Mouse (Mus musculus): ENCODE results near the gene Olfr354. TPM values are rescaled to one million over a fixed set of nuclear protein-coding genes. Genes with fewer than 3 reads are reported as not detected.

The Olfr354 gene
- not detected for total RNA-seq (2022)

DNA sequence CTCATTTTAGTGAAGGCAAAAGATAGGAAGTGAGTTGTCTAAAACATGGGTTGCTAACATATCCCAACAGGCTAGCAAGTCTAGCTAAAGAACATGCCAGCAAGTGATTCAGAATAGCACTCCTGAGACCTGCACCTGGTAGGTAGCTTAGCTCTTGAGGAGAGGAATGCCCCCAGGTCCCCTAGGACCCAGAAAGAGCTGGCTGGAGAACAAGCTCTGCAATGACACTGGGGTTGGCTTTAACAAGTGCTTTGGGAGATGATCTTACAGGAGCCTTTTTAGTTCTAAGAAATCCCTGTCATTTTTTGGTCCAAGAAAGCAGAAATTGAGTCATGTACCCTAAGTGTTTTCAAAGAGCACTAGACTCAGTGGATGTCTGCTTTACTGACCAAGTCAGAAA, at the start of gene Olfr354:
TSS of gene Olfr354 (plus strand) at position 301 of the 400 bp plus-strand sequence.
- DNase-seq (ENCODE audit: low spot score in 2 of 2): no peak

- DNase-seq (ENCODE audit: low spot score in 2 of 2): no peak
Measured at GRCm38 (mm10) chr2:36862560-36862959, 42.9 kb upstream of the Olfr354 start, which contains the start of gene Olfr351. Gene Olfr351 (minus strand): TSS chr2:36862660.

GRCm38 (mm10) chr2:36868160-36868559, 37.3 kb upstream of the Olfr354 start, which contains the start of gene Olfr352:
Gene Olfr352 (plus strand): TSS chr2:36868460.
- no peak for DNase-seq (ENCODE audit: low spot score in 2 of 2)

GRCm38 (mm10) chr2:36892836-36893235, 12.6 kb upstream of the Olfr354 start, which contains the start of gene Olfr353:
Gene Olfr353 (minus strand): TSS chr2:36892936.
- no peak for DNase-seq (ENCODE audit: low spot score in 2 of 2)

GRCm38 (mm10) chr2:36897114-36897513, 8.4 kb upstream of the Olfr354 start:
- no peak for DNase-seq (ENCODE audit: low spot score in 2 of 2)

DNA sequence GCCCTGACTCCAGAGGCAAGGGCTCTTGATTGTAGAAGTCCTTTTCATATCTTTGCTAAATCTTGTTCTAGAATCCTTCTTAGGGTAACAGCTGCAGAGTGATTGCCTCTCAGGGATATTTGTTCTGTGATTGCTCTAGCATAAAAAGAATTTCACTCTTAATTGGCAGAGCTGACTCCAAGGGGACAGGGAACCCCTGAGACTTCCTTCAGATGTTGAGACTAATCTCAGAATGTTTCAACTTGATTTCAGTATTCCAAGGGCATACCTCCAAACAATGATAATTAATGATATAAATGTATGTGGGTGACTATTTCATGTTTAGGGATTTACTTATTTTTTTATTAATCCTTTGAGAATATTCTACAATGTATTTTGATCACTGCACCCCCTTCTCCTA, 23.3 kb downstream of the Olfr354 start, which contains the start of gene Olfr355:
TSS of gene Olfr355 (minus strand) at position 101 of the 400 bp plus-strand sequence.
- no peak for DNase-seq (ENCODE audit: low spot score in 2 of 2)

DNA sequence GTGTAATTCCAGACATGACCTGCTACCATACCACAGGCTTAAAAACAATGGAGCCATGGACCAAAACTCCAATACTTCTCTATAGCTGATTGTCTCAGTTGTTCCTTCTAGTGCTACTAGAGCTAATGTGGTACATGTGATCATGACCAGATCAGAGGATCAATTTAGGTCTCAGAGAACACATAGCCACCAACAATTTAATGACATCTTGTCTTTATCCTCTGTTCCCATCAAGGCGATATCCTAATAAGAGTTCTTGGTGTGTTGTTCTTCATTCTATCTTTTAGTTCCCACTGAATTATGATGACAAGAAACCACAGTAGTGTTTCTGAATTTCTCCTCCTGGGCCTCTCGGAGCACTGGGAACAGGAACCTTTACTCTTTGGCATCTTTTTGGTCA, 31.3 kb downstream of the Olfr354 start, which contains the start of gene Olfr356:
TSS of gene Olfr356 (plus strand) at position 301 of the 400 bp plus-strand sequence.
- DNase-seq (ENCODE audit: low spot score in 2 of 2): no peak

Other genes with a start within 250 kb of the Olfr354 start
- gene Olfr346, start 219.9 kb upstream of the Olfr354 start, total RNA-seq (2022): not detected
- gene Olfr347, start 173.8 kb upstream of the Olfr354 start, total RNA-seq (2022): not detected
- gene Olfr348, start 121.4 kb upstream of the Olfr354 start, total RNA-seq (2022): not detected
- gene Olfr50, start 115.1 kb upstream of the Olfr354 start, total RNA-seq (2022): not detected
- not detected for gene Olfr3, start 88.6 kb upstream of the Olfr354 start, total RNA-seq (2022)
- not detected for gene Olfr350, start 59.4 kb upstream of the Olfr354 start, total RNA-seq (2022)
- not detected for gene Olfr351, start 43.0 kb upstream of the Olfr354 start, total RNA-seq (2022)
- gene Olfr352, start 37.2 kb upstream of the Olfr354 start, total RNA-seq (2022): not detected
- not detected for gene Olfr353, start 12.7 kb upstream of the Olfr354 start, total RNA-seq (2022)
- gene Olfr355, start 23.2 kb downstream of the Olfr354 start, total RNA-seq (2022): not detected
- gene Olfr356, start 31.4 kb downstream of the Olfr354 start, total RNA-seq (2022): not detected
- gene Olfr357, start 88.1 kb downstream of the Olfr354 start, total RNA-seq (2022): not detected
- gene Olfr358, start 103.7 kb downstream of the Olfr354 start, total RNA-seq (2022): not detected
- gene Olfr360, start 160.1 kb downstream of the Olfr354 start, total RNA-seq (2022): not detected
- not detected for gene Olfr361, start 183.6 kb downstream of the Olfr354 start, total RNA-seq (2022)
- not detected for gene Olfr362, start 212.2 kb downstream of the Olfr354 start, total RNA-seq (2022)
- not detected for gene Olfr364-ps1, start 233.6 kb downstream of the Olfr354 start, total RNA-seq (2022)